In the genomic region with DNA sequence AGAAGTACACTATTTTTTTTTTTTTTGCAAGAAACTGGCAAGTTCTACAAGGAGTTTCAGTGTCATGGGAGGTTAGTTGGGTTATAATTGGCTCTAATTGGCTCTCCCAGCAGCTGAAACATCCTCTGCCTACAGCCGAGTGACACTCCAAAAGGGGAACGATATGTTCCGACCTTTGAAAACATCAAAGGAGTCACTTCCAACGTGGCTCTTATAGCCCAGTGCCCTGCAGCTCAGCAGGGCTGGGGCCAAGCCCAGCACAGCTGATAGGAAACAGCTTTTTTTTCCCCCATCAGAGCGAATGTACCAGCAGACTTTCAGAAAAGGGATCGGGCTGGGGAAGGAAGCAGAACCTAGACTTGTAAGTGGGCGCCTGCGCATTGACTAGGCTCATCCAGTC, we compare ENCODE assay signal across 18 mouse cellular contexts.
DNase-seq lines count a peak whose midpoint lies in the region; ATAC-seq and TF ChIP-seq lines count a peak whose summit lies in the region.
"Had no signal": no experiment of that assay in that cellular context is flagged by ENCODE, and none has a peak within 500 bp of the region (broad histone marks: within the 10 kb centered on the region; RNA-seq: fewer than 3 reads in every experiment).

No protein-coding gene starts in this region.

- H3K27ac ChIP-seq in forebrain, embryonic 14.5 days (ENCODE audit: low read depth, low read length) = no peak overlapping the region
- no peak overlapping the region for H3K27ac ChIP-seq in forebrain, embryonic 11.5 days (ENCODE audit: low read depth, low read length)
- no peak overlapping the region for H3K27ac ChIP-seq in lung, embryonic 14.5 days (ENCODE audit: low read depth)
- no peak overlapping the region for H3K27ac ChIP-seq in embryonic facial prominence, embryonic 10.5 days (replicated peaks)
- no peak overlapping the region for H3K27ac ChIP-seq in midbrain, embryonic 14.5 days (replicated peaks; ENCODE audit: low read depth, low read length)
- H3K27ac ChIP-seq: embryonic facial prominence, embryonic 13.5 days; left cerebral cortex, adult 2 months; limb, embryonic 13.5 days; liver, embryonic 14.5 days; stomach, postnatal 0 days had no signal

- no peak overlapping the region for H3K4me3 ChIP-seq in forebrain, embryonic 14.5 days (ENCODE audit: low read depth, low read length)
- no peak overlapping the region for H3K4me3 ChIP-seq in forebrain, embryonic 11.5 days (ENCODE audit: low read depth, low read length)
- no peak overlapping the region for H3K4me3 ChIP-seq in lung, embryonic 14.5 days (ENCODE audit: low read depth, low read length)
- no peak overlapping the region for H3K4me3 ChIP-seq in embryonic facial prominence, embryonic 10.5 days
- H3K4me3 ChIP-seq in midbrain, embryonic 14.5 days (replicated peaks; ENCODE audit: low read depth, low read length) = no peak overlapping the region
- H3K4me3 ChIP-seq: embryonic facial prominence, embryonic 13.5 days; left cerebral cortex, adult 2 months; limb, embryonic 13.5 days had no signal

- H3K36me3 ChIP-seq in forebrain, embryonic 14.5 days (ENCODE audit: control insufficient read depth, insufficient read depth, low read length) = no peaks in the 10 kb centered on the region
- H3K36me3 ChIP-seq in forebrain, embryonic 11.5 days (ENCODE audit: control insufficient read depth, insufficient read depth, low read length) = no peaks in the 10 kb centered on the region
- H3K36me3 ChIP-seq in lung, embryonic 14.5 days (ENCODE audit: insufficient read depth) = no peaks in the 10 kb centered on the region
- H3K36me3 ChIP-seq in embryonic facial prominence, embryonic 10.5 days (replicated peaks) = no peaks in the 10 kb centered on the region
- no peaks in the 10 kb centered on the region for H3K36me3 ChIP-seq in midbrain, embryonic 14.5 days (ENCODE audit: control insufficient read depth, insufficient read depth, low read length)
- H3K36me3 ChIP-seq: embryonic facial prominence, embryonic 13.5 days; limb, embryonic 13.5 days had no signal

- no peak overlapping the region for H3K9ac ChIP-seq in forebrain, embryonic 14.5 days (ENCODE audit: low read length)
- H3K9ac ChIP-seq in forebrain, embryonic 11.5 days (ENCODE audit: low read length) = no peak overlapping the region
- no peak overlapping the region for H3K9ac ChIP-seq in lung, embryonic 14.5 days
- H3K9ac ChIP-seq in midbrain, embryonic 14.5 days (replicated peaks; ENCODE audit: low read length) = no peak overlapping the region
- H3K9ac ChIP-seq: embryonic facial prominence, embryonic 13.5 days; limb, embryonic 13.5 days; liver, embryonic 14.5 days had no signal

- 0 out of 2 replicates have a peak, but pooled peaks cover 4% of the 10 kb centered on the region for H3K4me1 ChIP-seq in forebrain, embryonic 14.5 days (ENCODE audit: control insufficient read depth, insufficient read depth, low read length)
- no peaks in the 10 kb centered on the region for H3K4me1 ChIP-seq in forebrain, embryonic 11.5 days (replicated peaks; ENCODE audit: control insufficient read depth, insufficient read depth, low read length)
- no peaks in the 10 kb centered on the region for H3K4me1 ChIP-seq in lung, embryonic 14.5 days (ENCODE audit: insufficient read depth)
- H3K4me1 ChIP-seq in embryonic facial prominence, embryonic 10.5 days = peaks cover 10% of the 10 kb centered on the region
- H3K4me1 ChIP-seq in midbrain, embryonic 14.5 days (ENCODE audit: control insufficient read depth, insufficient read depth, low read length) = 0 out of 2 replicates have a peak, but pooled peaks cover 7% of the 10 kb centered on the region
- H3K4me1 ChIP-seq: embryonic facial prominence, embryonic 13.5 days; limb, embryonic 13.5 days had no signal

- ATAC-seq in forebrain, embryonic 14.5 days = no peak
- ATAC-seq in forebrain, embryonic 11.5 days (replicated peaks; ENCODE audit: low FRiP score) = no peak
- no peak for ATAC-seq in lung, embryonic 14.5 days (ENCODE audit: insufficient read depth)
- no peak for ATAC-seq in midbrain, embryonic 14.5 days (ENCODE audit: low FRiP score, low TSS enrichment)
- ATAC-seq: activated CD4-positive, CD25-positive, alpha-beta regulatory T cell, adult 4 months had no signal

- H3K4me2 ChIP-seq in forebrain, embryonic 14.5 days (ENCODE audit: low read length) = no peak overlapping the region
- H3K4me2 ChIP-seq in forebrain, embryonic 11.5 days (ENCODE audit: low read depth, low read length, severe bottlenecking) = no peak overlapping the region
- no peak overlapping the region for H3K4me2 ChIP-seq in lung, embryonic 14.5 days
- H3K4me2 ChIP-seq in midbrain, embryonic 14.5 days (ENCODE audit: low read length) = no peak overlapping the region
- H3K4me2 ChIP-seq: embryonic facial prominence, embryonic 13.5 days; limb, embryonic 13.5 days had no signal

- WGBS in forebrain, embryonic 14.5 days = 40% methylated on average over 8 of the region's 8 CpGs
- WGBS in forebrain, embryonic 11.5 days = 45% methylated on average over 8 of the region's 8 CpGs
- WGBS in lung, embryonic 14.5 days = 29% methylated on average over 8 of the region's 8 CpGs
- WGBS in embryonic facial prominence, embryonic 10.5 days = 33% methylated on average over 8 of the region's 8 CpGs
- WGBS in midbrain, embryonic 14.5 days = 59% methylated on average over 8 of the region's 8 CpGs

- H3K27me3 ChIP-seq in forebrain, embryonic 14.5 days (replicated peaks; ENCODE audit: control insufficient read depth, insufficient read depth, low read length) = no peaks in the 10 kb centered on the region
- no peaks in the 10 kb centered on the region for H3K27me3 ChIP-seq in forebrain, embryonic 11.5 days (ENCODE audit: control insufficient read depth, insufficient read depth, low read length)
- H3K27me3 ChIP-seq in lung, embryonic 14.5 days (ENCODE audit: insufficient read depth, low read length) = no peaks in the 10 kb centered on the region
- H3K27me3 ChIP-seq in embryonic facial prominence, embryonic 10.5 days (replicated peaks; ENCODE audit: low read depth, poor library complexity, severe bottlenecking) = no peaks in the 10 kb centered on the region
- no peaks in the 10 kb centered on the region for H3K27me3 ChIP-seq in midbrain, embryonic 14.5 days (ENCODE audit: control insufficient read depth, insufficient read depth, low read length)
- H3K27me3 ChIP-seq: embryonic facial prominence, embryonic 13.5 days; limb, embryonic 13.5 days had no signal

- no peaks in the 10 kb centered on the region for H3K9me3 ChIP-seq in forebrain, embryonic 14.5 days (replicated peaks; ENCODE audit: control insufficient read depth, low read length)
- H3K9me3 ChIP-seq in forebrain, embryonic 11.5 days (ENCODE audit: control insufficient read depth, low read length) = no peaks in the 10 kb centered on the region
- H3K9me3 ChIP-seq in lung, embryonic 14.5 days (ENCODE audit: low read depth, low read length) = no peaks in the 10 kb centered on the region
- no peaks in the 10 kb centered on the region for H3K9me3 ChIP-seq in embryonic facial prominence, embryonic 10.5 days
- H3K9me3 ChIP-seq in midbrain, embryonic 14.5 days (ENCODE audit: control insufficient read depth, low read length) = no peaks in the 10 kb centered on the region
- H3K9me3 ChIP-seq: embryonic facial prominence, embryonic 13.5 days; limb, embryonic 13.5 days had no signal

- peak; percentile 36 for DNase-seq in forebrain, embryonic 14.5 days (ENCODE audit: low spot score)
- no peak for DNase-seq in forebrain, embryonic 11.5 days (ENCODE audit: low spot score)
- peak; percentile 14 for DNase-seq in lung, embryonic 14.5 days
- no peak for DNase-seq in lung, postnatal 36 days
- peak; percentile 21 for DNase-seq in embryonic facial prominence, embryonic 10.5 days (ENCODE audit: low spot score)
- DNase-seq in midbrain, embryonic 14.5 days = peak; percentile 34
- DNase-seq in c-Kit-positive CD71-positive TER-119-positive erythroid progenitor cells, embryonic 14.5 days (ENCODE audit: low spot score) = no peak
- DNase-seq: cerebellum, adult 18-20 months; cerebellum, postnatal 36 days; kidney, adult 8-10 months; kidney, postnatal 25 days; right cerebral cortex, postnatal 25 days had no signal

- TF ChIP-seq CTCF in lung, embryonic 14.5 days (IDR thresholded peaks at IDR 0.05; ENCODE audit: low read depth) = no peak

Comparison
In these comparisons a context has a peak if more than half of its experiments do, and no peak if none do; other contexts are left out.
1. DNase-seq: peak in forebrain, embryonic 14.5 days (single experiment), lung, embryonic 14.5 days (single experiment), embryonic facial prominence, embryonic 10.5 days (single experiment) and midbrain, embryonic 14.5 days (single experiment); none in forebrain, embryonic 11.5 days (single experiment), lung, postnatal 36 days (single experiment) and c-Kit-positive CD71-positive TER-119-positive erythroid progenitor cells, embryonic 14.5 days (single experiment).